Mouse (Mus musculus) midbrain, embryonic 14.5 days (tissue): Measurements from ENCODE around the gene Mettl8. TPM values are rescaled to one million over a fixed set of nuclear protein-coding genes. Genes with fewer than 3 reads are reported as not detected.

Experiments used
- ATAC-seq: fragments of 200-750 bp; cut with Nextera tagmentation; 2 replicates; pipeline ENCODE4 v1.8.0; 2017; ENCODE audit warnings: moderate number of reproducible peaks, moderate library complexity; ENCODE audit not compliant: low FRiP score, low TSS enrichment
- DNase-seq: peaks from one replicate; pipeline ENCODE4 v3.0.0-alpha.2; 2015
- H3K27ac ChIP-seq: fragments of 300-500 bp; sonication (generic); replicated peaks from 2 replicates; pipeline ENCODE4 v1.5.1; 2014; ENCODE audit warnings: mild to moderate bottlenecking, low read depth, low read length, moderate library complexity
- H3K27me3 ChIP-seq: fragments of 300-500 bp; sonication (generic); 2 replicates; pipeline ENCODE4 v1.6.1; 2014; ENCODE audit warnings: low read length, control low read depth, mixed read lengths; ENCODE audit not compliant: control insufficient read depth, insufficient read depth
- H3K36me3 ChIP-seq: fragments of 300-500 bp; sonication (generic); 2 replicates; pipeline ENCODE4 v1.6.1; 2014; ENCODE audit warnings: low read length, control low read depth; ENCODE audit not compliant: control insufficient read depth, insufficient read depth
- H3K4me1 ChIP-seq: fragments of 300-500 bp; sonication (generic); 2 replicates; pipeline ENCODE4 v1.6.1; 2014; ENCODE audit warnings: mild to moderate bottlenecking, antibody characterized with exemption, low read length, control low read depth; ENCODE audit not compliant: control insufficient read depth, insufficient read depth
- H3K4me2 ChIP-seq: fragments of 300-500 bp; sonication (generic); 2 replicates; pipeline ENCODE4 v1.6.1; 2014; ENCODE audit warnings: mild to moderate bottlenecking, low read length, moderate library complexity
- H3K4me3 ChIP-seq: fragments of 300-500 bp; sonication (generic); replicated peaks from 2 replicates; pipeline ENCODE4 v1.5.1; 2014; ENCODE audit warnings: low read depth, low read length
- H3K9ac ChIP-seq: fragments of 300-500 bp; sonication (generic); replicated peaks from 2 replicates; pipeline ENCODE4 v1.6.1; 2014; ENCODE audit warnings: mild to moderate bottlenecking, low read length, moderate library complexity
- H3K9me3 ChIP-seq: fragments of 300-500 bp; sonication (generic); 2 replicates; pipeline ENCODE4 v1.6.1; 2016; ENCODE audit warnings: low read length, control low read depth, mixed read lengths; ENCODE audit not compliant: control insufficient read depth
- WGBS: fragments of 180-500 bp; shearing (Covaris S2); extraction: QIAGEN DNeasy Blood & Tissue Kit; methylation state at CpG from one replicate; pipeline ENCODE4 v1.1.7; 2014; 5-methylcytosine and 5-hydroxymethylcytosine counted together
- polyA plus RNA-seq: library from polyadenylated mRNA; unstranded; fragments of >200 nt; fragmentation: Nextera tagmentation; extraction: Ambion mirVana; gene quantifications from 2 replicates; pipeline ENCODE4 v1.2.1, GENCODE M21; 2014

The Mettl8 gene
- polyA plus RNA-seq, 1 experiment from 2014 or later: 13.8 TPM

GRCm38 (mm10) chr2:70938844-70939494, 116.4 kb downstream of the Mettl8 start:
- H3K9ac ChIP-seq: no peak overlapping the region
- DNase-seq (no peak), ATAC-seq (no peak)
- H3K9me3 ChIP-seq: no peaks in the 10 kb centered on the region
- no peaks in the 10 kb centered on the region for H3K4me1 ChIP-seq
- WGBS: 87% methylated on average over 21 of the region's 21 CpGs
- no peaks in the 10 kb centered on the region for H3K36me3 ChIP-seq
- H3K4me3 ChIP-seq: no peak overlapping the region
- no peaks in the 10 kb centered on the region for H3K27me3 ChIP-seq
- no peak overlapping the region for H3K27ac ChIP-seq
- H3K4me2 ChIP-seq: no peak overlapping the region

- Histone ChIP-seq H3K4me1 (no peaks in the 10 kb centered on the region), H3K27ac (no peak overlapping the region), H3K4me2 (no peak overlapping the region), H3K36me3 (no peaks in the 10 kb centered on the region), H3K9me3 (no peaks in the 10 kb centered on the region), H3K27me3 (no peaks in the 10 kb centered on the region), H3K9ac (no peak overlapping the region), H3K4me3 (no peak overlapping the region)
- no peak for DNase-seq
- WGBS: 86% methylated on average over 8 of the region's 8 CpGs
- no peak for ATAC-seq
These were observed 120.6 kb downstream of the Mettl8 start for GRCm38 (mm10) chr2:70934772-70935171.

DNA sequence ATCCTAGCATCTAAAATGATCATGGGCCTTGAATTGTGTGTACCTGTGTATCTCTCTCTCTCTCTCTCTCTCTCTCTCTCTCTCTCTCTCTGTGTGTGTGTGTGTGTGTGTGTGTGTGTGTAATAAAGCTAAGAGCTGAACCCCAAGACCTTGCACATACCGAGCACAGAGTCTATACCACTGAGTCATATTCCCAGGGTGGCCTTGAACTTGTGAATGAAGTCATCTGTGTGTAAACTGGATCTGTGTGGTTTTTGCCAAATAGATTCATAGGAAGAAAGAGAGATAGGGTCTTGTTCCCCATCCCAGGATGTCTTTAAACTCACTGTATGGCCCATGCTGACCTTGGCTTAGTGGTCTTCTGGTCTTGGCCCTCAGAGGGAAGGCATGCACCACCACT, 121.9 kb downstream of the Mettl8 start:
- H3K27me3 ChIP-seq: no peaks in the 10 kb centered on the region
- no peak overlapping the region for H3K27ac ChIP-seq
- no peak overlapping the region for H3K4me3 ChIP-seq
- no peak overlapping the region for H3K4me2 ChIP-seq
- DNase-seq: no peak
- 88% methylated on average over 1 of the region's 1 CpGs for WGBS
- no peak for ATAC-seq
- no peaks in the 10 kb centered on the region for H3K9me3 ChIP-seq
- H3K9ac ChIP-seq: no peak overlapping the region
- no peaks in the 10 kb centered on the region for H3K4me1 ChIP-seq
- no peaks in the 10 kb centered on the region for H3K36me3 ChIP-seq

GRCm38 (mm10) chr2:70932965-70933364, 122.4 kb downstream of the Mettl8 start:
- Histone ChIP-seq H3K9me3 (no peaks in the 10 kb centered on the region), H3K4me3 (no peak overlapping the region), H3K27me3 (no peaks in the 10 kb centered on the region), H3K36me3 (no peaks in the 10 kb centered on the region), H3K27ac (no peak overlapping the region), H3K4me2 (no peak overlapping the region), H3K4me1 (no peaks in the 10 kb centered on the region), H3K9ac (no peak overlapping the region)
- 86% methylated on average over 4 of the region's 4 CpGs for WGBS
- no peak for DNase-seq
- no peak for ATAC-seq

- Histone ChIP-seq H3K9ac (no peak overlapping the region), H3K27ac (no peak overlapping the region), H3K27me3 (no peaks in the 10 kb centered on the region), H3K4me2 (no peak overlapping the region), H3K36me3 (no peaks in the 10 kb centered on the region), H3K9me3 (no peaks in the 10 kb centered on the region), H3K4me1 (no peaks in the 10 kb centered on the region), H3K4me3 (no peak overlapping the region)
- no peak for ATAC-seq
- DNase-seq: no peak
- 94% methylated on average over 11 of the region's 11 CpGs for WGBS
These were observed 124.6 kb downstream of the Mettl8 start for GRCm38 (mm10) chr2:70930631-70931288.

GRCm38 (mm10) chr2:70929714-70930113, 125.7 kb downstream of the Mettl8 start:
- Histone ChIP-seq H3K27me3 (no peaks in the 10 kb centered on the region), H3K4me1 (no peaks in the 10 kb centered on the region), H3K36me3 (no peaks in the 10 kb centered on the region), H3K9me3 (no peaks in the 10 kb centered on the region), H3K4me2 (no peak overlapping the region), H3K4me3 (no peak overlapping the region), H3K27ac (no peak overlapping the region), H3K9ac (no peak overlapping the region)
- no peak for DNase-seq
- WGBS: 84% methylated on average over 11 of the region's 11 CpGs
- ATAC-seq: no peak

DNA sequence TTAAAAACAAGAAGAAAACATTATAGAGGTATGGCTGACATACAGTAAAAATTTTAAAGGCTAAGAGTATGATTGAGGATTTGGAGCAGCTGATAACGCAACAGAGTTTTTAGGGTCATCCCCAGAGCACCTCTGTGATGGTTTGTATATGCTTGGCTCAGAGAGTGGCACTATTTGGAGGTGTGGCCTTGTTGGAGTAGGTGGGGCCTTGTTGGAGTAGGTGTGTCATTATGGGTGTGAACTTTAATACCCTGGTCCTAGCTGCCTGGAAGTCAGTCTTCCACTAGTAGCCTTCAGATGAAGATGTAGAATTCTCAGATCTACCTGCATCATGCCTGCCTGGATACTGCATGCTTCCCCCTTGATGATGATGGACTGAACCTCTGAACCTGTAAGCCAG, 131.3 kb downstream of the Mettl8 start:
- DNase-seq: no peak
- no peaks in the 10 kb centered on the region for H3K36me3 ChIP-seq
- no peak overlapping the region for H3K9ac ChIP-seq
- no peaks in the 10 kb centered on the region for H3K9me3 ChIP-seq
- no peaks in the 10 kb centered on the region for H3K4me1 ChIP-seq
- no peak overlapping the region for H3K4me3 ChIP-seq
- WGBS: 98% methylated on average over 1 of the region's 1 CpGs
- no peak overlapping the region for H3K4me2 ChIP-seq
- no peaks in the 10 kb centered on the region for H3K27me3 ChIP-seq
- no peak for ATAC-seq
- H3K27ac ChIP-seq: no peak overlapping the region

GRCm38 (mm10) chr2:70922814-70923213, 132.6 kb downstream of the Mettl8 start:
- H3K4me1 ChIP-seq: no peaks in the 10 kb centered on the region
- 78% methylated on average over 6 of the region's 6 CpGs for WGBS
- DNase-seq: no peak

DNA sequence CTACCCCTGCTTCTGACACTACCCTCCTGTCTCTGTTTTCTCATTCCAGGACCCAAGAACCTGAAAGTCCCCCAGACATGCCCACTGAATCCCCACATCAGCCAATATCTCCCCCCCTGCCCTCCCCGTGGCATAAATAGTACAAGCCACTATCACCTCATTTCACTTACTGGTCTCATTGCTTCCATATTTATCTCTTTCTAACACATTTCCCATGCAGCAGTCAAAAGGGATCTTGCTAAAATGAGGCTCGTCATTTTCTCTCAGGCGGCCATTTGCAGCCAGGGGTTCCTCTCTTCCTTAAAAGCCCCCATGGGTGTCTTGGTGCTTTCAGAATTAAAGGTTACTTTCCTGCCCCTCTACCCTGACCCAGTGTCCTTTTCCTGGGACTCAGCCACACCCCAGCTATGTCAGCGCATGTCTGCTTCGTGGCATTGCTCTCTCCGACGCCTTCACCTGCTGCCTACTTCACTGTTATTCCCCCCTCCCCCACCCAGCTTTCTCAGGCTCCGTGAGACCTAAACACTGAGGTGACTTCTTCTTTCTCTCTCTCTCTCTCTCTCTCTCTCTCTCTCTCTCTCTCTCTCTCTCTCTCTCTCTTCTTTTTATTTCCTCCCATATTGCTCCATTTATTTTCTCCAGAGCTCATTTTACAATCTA, 134.3 kb downstream of the Mettl8 start:
- Histone ChIP-seq H3K4me3 (no peak overlapping the region), H3K9ac (no peak overlapping the region), H3K9me3 (no peaks in the 10 kb centered on the region), H3K27ac (no peak overlapping the region), H3K36me3 (no peaks in the 10 kb centered on the region), H3K4me2 (no peak overlapping the region), H3K27me3 (no peaks in the 10 kb centered on the region), H3K4me1 (no peaks in the 10 kb centered on the region)
- WGBS: 61% methylated on average over 8 of the region's 8 CpGs
- DNase-seq: peak; percentile 37
- no peak for ATAC-seq

More at GRCm38 (mm10) chr2:70922814-70923213, 132.6 kb downstream of the Mettl8 start:
- Histone ChIP-seq H3K9me3 (no peaks in the 10 kb centered on the region), H3K27ac (no peak overlapping the region), H3K4me2 (no peak overlapping the region), H3K9ac (no peak overlapping the region), H3K36me3 (no peaks in the 10 kb centered on the region), H3K4me3 (no peak overlapping the region), H3K27me3 (no peaks in the 10 kb centered on the region)
- no peak for ATAC-seq
